Mouse (Mus musculus) megakaryocyte-erythroid progenitor cell, adult 5-6 weeks (primary cell): Measurements from ENCODE around the gene Ccdc160. TPM values are rescaled to one million over a fixed set of nuclear protein-coding genes. Genes with fewer than 3 reads are reported as not detected.

Experiments
- ATAC-seq: replicated peaks from 2 replicates; pipeline ENCODE4 v1.8.0; 2016; ENCODE audit warnings: mild to moderate bottlenecking, inconsistent platforms; ENCODE audit not compliant: severe bottlenecking, poor library complexity, low FRiP score, low TSS enrichment
- total RNA-seq, 2 experiments: library from RNA; stranded (forward) in 1 of 2; stranded (reverse) in 1 of 2; fragments of 200-1000, 215-1000 nt in 1 of 2; fragments of >200 nt in 1 of 2; fragmentation: Nextera tagmentation in 1 of 2; gene quantifications; 2 replicates each; pipeline ENCODE4 v1.2.3; 2014 to 2017

Gene Ccdc160
- not detected in 2 replicates for total RNA-seq (2014; fragmentation: Nextera tagmentation)
- 0.30 TPM in 1 of 2 replicates, not detected in the other for total RNA-seq (2017)

- peak; percentile 70 for ATAC-seq
Observed at GRCm38 (mm10) chrX:52790980-52791593, at the start of gene Ccdc160. Gene Ccdc160 (plus strand): TSS chrX:52791200.

GRCm38 (mm10) chrX:52743781-52744180 is 47.2 kb upstream of the Ccdc160 start:
- no peak for ATAC-seq

DNA sequence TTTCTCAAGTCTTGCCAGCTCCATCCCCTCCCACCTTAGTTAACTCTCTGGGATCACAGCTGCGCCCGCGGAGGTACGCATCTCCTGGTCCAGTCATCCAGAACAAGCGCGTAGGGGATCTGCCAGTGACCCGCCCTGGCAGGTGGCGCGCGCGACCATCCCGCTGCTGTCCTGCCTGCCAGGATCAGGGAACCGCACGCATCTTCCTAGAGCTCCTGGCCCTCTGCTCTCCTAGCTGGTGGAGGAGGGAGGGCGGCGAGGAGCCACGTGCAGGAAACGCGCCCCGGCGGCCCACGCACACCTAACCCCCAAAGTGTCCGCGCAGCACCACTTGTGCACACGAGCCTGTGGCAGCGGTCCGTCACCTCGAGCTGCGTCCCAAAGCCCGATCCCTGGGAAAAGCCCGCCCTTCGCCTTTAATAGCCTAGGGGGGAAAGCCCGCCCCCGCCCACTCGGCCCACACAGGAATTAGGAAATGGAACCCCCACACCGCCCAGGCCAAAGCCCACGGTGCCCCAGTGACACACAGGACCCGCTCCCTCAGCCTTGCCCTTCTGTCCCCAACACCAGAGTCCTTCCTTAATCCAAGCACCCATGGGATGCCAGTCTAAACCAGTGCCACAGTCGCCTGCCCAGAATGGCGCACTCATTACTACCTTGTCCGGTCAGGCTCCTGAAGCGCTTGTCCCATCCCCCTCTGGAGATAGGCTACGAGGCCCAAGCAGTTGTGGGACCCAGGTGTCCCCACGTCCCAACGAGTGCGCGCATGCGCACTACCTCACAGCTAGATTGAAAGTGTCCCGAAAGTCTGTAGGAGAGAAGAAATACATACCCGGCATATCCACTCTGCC is 46.6 kb upstream of the Ccdc160 start:
- ATAC-seq = peak; percentile 52

DNA sequence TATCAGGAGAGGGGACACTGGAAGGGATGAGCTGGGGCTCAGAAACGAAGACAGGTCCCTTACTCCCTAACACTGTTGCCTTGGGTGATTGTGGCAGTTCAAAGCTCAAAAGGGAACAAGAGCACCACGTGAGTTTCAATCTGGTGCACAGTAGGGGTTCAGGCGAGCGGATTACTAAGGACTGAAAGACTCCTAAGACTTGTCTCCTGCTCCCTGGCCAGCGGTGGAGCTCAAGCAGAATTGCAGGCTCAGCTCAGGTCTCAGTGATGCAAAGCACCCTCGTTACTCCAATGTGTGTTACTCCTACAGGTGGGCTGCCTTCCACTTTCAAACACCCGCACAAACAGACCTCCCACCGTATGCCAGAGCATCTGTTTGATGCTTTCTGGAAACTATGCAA is 45.5 kb upstream of the Ccdc160 start:
- ATAC-seq = no peak

- no peak for ATAC-seq
Observed at GRCm38 (mm10) chrX:52745917-52746316, 45.1 kb upstream of the Ccdc160 start.

DNA sequence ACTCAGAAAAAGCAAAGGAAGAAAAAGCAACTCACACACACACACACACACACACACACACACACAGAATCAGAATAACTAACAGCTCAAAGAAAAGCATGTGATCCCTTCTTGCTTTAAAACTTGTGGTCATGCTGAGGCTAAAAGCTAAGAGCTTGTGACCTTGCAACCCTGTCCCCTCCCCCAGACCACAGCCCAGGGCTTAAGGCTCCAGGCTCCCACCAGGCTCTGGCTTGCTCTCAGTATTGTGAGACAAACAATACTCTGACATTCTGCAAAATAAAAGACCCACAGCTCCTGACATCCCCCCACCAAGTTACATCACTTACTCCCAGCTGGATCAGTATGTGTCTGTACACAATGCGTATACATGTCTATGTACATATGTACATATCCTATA is 44.2 kb upstream of the Ccdc160 start:
- ATAC-seq = no peak

- no peak for ATAC-seq
Observed at GRCm38 (mm10) chrX:52753491-52754085, 37.4 kb upstream of the Ccdc160 start.

- no peak for ATAC-seq
Observed at GRCm38 (mm10) chrX:52757164-52757563, 33.8 kb upstream of the Ccdc160 start.

DNA sequence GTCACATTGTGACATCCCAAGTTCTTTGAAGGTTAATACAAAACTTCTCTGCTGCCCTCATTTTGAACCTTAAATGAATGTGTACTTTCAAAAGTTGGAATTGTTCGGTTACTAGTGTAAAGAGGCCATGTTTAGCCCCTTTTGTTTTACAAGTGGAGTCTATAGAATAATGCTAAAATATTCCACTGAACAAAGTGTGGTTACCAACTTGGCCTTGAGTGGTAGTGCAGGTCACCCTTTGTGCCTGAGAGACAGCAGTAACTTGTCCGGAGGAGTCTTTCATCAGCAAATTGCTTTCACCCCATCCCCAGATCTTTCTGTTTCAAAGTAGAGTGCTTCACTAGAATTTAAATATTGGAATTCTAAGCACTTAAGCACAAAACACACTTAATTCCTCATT is 31.8 kb upstream of the Ccdc160 start:
- ATAC-seq = no peak

DNA sequence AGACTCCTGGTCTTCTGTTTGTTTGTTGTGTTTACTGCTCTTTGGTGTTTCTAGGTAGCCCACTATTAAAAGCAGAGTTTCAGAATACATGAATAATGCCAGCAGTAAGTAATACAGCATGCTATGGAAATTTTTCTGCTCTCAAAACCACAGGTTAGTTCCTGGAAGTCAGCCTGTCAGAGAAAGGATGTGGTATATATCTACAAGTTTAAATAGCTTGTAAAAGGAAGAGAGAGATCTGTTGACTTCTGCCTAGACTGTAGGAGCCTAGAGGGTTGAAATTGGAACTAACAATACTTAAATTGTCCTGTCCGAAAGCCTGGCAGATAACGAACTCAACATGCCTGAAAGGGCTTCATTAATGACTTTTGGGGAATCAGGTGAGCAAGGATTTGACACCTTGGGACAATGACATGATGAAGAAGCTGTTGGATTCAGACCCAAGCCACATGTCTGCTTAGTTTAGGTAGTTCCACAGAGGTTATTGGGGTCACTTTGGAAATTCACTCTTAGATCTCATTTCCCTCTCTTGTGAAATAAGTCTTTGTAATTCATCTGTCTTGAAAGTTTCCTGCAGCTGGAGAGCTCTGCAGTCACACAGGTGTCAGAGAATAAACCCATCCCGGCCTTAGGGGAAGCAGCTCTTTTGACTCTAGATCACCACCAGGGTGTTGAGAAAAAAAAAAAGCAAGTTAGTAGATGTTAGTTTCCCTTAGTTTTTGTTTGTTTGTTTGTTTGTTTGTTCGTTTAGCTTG is 30.6 kb upstream of the Ccdc160 start:
- ATAC-seq = no peak

DNA sequence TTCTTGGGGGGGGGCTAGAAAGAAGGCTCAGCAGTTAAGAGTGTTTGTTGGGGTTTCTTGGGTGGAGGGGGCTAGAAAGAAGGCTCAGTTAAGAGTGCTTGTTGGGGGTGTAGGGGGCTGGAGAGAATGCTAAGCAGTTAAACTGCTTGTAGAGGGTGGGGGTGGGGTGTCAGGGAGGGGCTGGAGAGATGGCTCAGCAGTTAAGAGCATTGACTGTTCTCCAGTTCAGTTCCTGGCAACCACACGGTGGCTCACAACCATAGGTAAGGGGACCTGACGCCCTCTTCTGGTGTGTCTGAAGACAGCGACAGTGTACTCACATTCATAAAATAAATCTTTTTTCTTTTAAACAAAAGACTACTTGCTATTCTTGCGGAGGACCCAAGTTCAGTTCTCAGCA is 28.8 kb upstream of the Ccdc160 start:
- ATAC-seq = no peak

DNA sequence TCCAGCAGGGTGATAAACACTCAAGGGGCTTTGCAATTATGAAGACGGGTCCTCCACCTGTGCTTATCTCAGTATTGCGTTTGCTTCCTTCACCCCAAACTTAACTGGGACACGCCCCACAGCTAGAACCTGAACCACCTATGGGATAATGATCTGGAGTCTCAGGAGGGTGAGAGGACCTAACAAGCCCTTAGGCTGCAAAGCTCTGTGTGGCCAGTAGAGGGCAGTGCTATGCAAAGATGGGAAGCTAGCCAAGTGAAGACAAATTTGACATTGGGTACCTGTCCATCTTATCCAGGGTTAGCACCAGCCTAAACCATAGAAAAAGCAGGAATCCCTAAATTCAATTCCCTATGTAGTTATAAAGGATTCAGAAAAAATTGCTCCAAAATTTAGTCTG is 15.0 kb upstream of the Ccdc160 start:
- peak; percentile 73 for ATAC-seq

DNA sequence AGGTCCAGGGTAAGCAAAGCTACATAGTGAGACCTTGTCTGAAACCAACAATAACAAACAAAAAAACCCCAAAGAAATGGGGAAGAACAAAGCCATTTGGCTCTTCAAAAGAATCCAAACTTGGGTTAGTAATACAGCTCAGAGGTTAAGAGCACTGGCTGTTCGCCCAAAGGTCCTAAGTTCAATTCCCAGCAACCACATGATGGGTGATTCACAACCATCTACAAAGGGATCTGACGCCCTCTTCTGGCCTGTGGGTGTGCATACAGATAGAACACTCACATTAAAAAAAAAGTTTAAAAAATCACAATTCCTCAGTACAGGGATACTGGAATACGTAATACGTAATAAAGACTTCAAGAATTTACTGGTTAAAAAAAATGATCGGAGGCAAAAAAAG is 13.3 kb upstream of the Ccdc160 start:
- ATAC-seq = no peak

GRCm38 (mm10) chrX:52783898-52784297 is 7.1 kb upstream of the Ccdc160 start:
- ATAC-seq = no peak

GRCm38 (mm10) chrX:52791944-52792719 is 1.1 kb downstream of the Ccdc160 start:
- peak; percentile 81 for ATAC-seq

GRCm38 (mm10) chrX:52792861-52793260 is 1.9 kb downstream of the Ccdc160 start:
- no peak for ATAC-seq

DNA sequence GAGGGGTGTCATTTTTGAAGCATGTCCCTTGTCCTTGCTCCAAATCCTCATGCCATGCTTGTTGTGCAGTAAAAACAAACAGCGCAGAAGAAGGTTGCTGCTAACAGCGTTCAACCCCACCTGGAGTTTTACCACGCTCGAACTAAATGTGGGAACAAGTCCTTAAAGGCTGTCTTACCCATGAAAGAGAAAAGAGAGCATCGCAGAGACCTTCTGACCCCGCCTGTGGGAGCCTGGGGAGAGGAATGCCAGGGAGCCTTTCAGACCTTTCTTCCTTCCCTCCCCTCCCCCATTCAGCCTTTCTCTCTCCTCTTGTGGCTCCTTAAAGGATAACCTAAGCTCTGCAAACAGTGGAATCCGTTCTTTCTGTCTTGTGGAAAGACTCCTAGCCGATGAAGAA is 4.8 kb downstream of the Ccdc160 start:
- no peak for ATAC-seq

- no peak for ATAC-seq
Observed at GRCm38 (mm10) chrX:52797031-52797625, 6.1 kb downstream of the Ccdc160 start.

DNA sequence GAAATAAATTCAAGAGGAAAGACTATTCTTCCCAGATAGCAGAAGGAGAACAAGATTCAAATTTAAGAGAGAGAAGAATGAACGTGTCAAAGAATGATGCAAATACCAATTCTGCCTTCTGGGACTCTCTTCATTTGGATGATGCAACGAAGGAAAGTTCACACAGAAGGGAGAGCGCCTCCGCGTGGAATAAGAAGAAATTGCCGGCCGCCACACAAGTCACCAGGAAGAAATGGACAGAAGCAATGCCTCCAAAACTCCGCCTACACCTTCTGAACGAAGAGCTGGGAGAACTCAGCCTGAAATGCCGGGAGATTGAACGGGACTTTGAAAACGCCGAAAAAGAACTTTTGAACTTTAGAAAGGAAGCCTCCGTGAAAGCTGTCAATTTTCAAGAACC is 7.3 kb downstream of the Ccdc160 start:
- ATAC-seq = no peak
